Mouse (Mus musculus) cerebellum, adult 2 months (tissue): ENCODE results near the gene Arfgef3. TPM values are rescaled to one million over a fixed set of nuclear protein-coding genes. Genes with fewer than 3 reads are reported as not detected.

Experiments
- DNase-seq, 2 experiments: peaks; one replicate each; pipeline ENCODE4 v3.0.0; 2021
- H3K27ac ChIP-seq: fragments of 200-500 bp; 2 replicates; pipeline ENCODE4 v1.5.1; 2012; ENCODE audit warnings: low read length, control low read depth, inconsistent platforms; ENCODE audit not compliant: insufficient read depth
- H3K27me3 ChIP-seq: fragments of 200-500 bp; 2 replicates; pipeline ENCODE4 v1.6.1; 2012; ENCODE audit warnings: inconsistent platforms, mild to moderate bottlenecking, low read length, moderate library complexity; ENCODE audit not compliant: control insufficient read depth, insufficient read depth
- H3K4me1 ChIP-seq: fragments of 200-500 bp; 2 replicates; pipeline ENCODE4 v1.6.1; 2011; ENCODE audit warnings: low read length; ENCODE audit not compliant: control insufficient read depth, insufficient read depth
- H3K4me3 ChIP-seq: fragments of 200-500 bp; replicated peaks from 2 replicates; pipeline ENCODE3; 2011; ENCODE audit warnings: mild to moderate bottlenecking, low read depth, low read length, control low read depth; ENCODE audit not compliant: insufficient read depth
- CTCF ChIP-seq: fragments of 200-500 bp; IDR thresholded peaks from 2 replicates; pipeline ENCODE4 v1.5.1; 2011; ENCODE audit warnings: low read depth, mild to moderate bottlenecking, control low read depth, low read length, moderate library complexity, borderline replicate concordance; ENCODE audit not compliant: insufficient read depth
- POLR2A ChIP-seq: fragments of 200-500 bp; IDR thresholded peaks from 2 replicates; pipeline ENCODE4 v1.6.1; 2011; ENCODE audit warnings: low read length, control low read depth, borderline replicate concordance; ENCODE audit not compliant: insufficient read depth
- WGBS: fragments of 180-500 bp; shearing (Covaris S2); methylation state at CpG from one replicate; pipeline ENCODE4 v1.1.7; 2018; 5-methylcytosine and 5-hydroxymethylcytosine counted together
- polyA plus RNA-seq: library from polyadenylated mRNA; depleted of rRNA; stranded (reverse); fragments of >200 nt; gene quantifications from 2 replicates; pipeline ENCODE4 v1.2.3, GENCODE M21; 2012

Arfgef3 gene
- polyA plus RNA-seq, 1 experiment: 22.4 TPM

GRCm38 (mm10) chr10:18644346-18644745, 99.4 kb downstream of the Arfgef3 start:
- no peaks in the 10 kb centered on the region for H3K27me3 ChIP-seq
- DNase-seq: no peak
- TF ChIP-seq CTCF (no peak), POLR2A (no peak)
- H3K4me1 ChIP-seq: peaks cover 4% of the 10 kb centered on the region
- H3K4me3 ChIP-seq: no peak overlapping the region
- no peak overlapping the region for H3K27ac ChIP-seq
- WGBS: 100% methylated on average over 1 of the region's 1 CpGs

- Histone ChIP-seq H3K4me1 (peaks cover 4% of the 10 kb centered on the region), H3K4me3 (no peak overlapping the region), H3K27ac (no peak overlapping the region), H3K27me3 (no peaks in the 10 kb centered on the region)
- WGBS: 34% methylated on average over 3 of the region's 3 CpGs
- no peak for TF ChIP-seq POLR2A
- no peak for TF ChIP-seq CTCF
- peak; percentile 56 to 57 for DNase-seq
Measured at GRCm38 (mm10) chr10:18643506-18643905, 100.2 kb downstream of the Arfgef3 start.

- no peak for TF ChIP-seq CTCF
- no peak for TF ChIP-seq POLR2A
- Histone ChIP-seq H3K27me3 (no peaks in the 10 kb centered on the region), H3K4me1 (peaks cover 4% of the 10 kb centered on the region), H3K4me3 (no peak overlapping the region), H3K27ac (no peak overlapping the region)
- DNase-seq: no peak
- WGBS: 86% methylated on average over 5 of the region's 5 CpGs
Measured at GRCm38 (mm10) chr10:18642854-18643253, 100.9 kb downstream of the Arfgef3 start.

DNA sequence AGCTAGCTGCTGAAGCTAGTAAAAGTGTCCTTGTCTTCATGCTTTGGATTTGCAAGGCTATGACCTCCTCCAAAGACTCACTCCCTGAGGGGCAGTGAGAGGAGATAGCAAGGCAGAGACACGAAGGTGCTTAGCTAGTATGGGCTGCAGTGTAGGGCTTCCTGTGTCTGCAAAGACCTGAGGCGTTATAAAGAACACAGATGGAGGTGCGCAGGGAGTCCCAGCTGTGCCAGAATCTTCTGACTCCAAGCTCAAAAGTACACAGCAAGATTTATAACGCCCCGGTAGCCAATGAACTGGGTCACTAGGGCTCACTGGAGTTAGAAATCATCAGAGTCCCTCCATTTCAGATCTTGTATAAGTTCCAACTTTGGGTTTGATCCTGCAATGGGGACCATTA, 103.2 kb downstream of the Arfgef3 start:
- no peaks in the 10 kb centered on the region for H3K27me3 ChIP-seq
- H3K4me3 ChIP-seq: no peak overlapping the region
- TF ChIP-seq CTCF (no peak), POLR2A (no peak)
- H3K27ac ChIP-seq: no peak overlapping the region
- DNase-seq: peak in 1 of 2 experiments; percentile 37
- H3K4me1 ChIP-seq: peaks cover 6% of the 10 kb centered on the region
- 25% methylated on average over 5 of the region's 5 CpGs for WGBS

DNA sequence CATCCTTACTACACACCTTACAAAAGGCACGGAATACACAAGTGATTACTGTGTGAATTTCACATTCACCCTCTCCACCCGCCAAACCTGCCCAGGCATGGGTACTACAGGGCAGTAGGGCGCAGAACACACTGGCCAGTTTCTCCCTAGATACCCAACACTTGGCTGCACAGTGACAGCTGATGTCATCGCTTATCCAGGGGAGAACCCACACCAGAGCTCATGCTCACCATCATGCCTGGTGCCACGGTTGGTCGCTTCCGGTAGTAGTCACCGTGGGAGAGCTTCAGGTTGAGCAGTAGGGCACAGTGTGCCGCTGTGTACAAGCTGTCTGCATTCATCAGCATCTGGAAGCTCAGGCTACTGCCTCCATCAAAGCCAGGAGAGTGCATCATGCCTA, 108.3 kb downstream of the Arfgef3 start:
- no peak overlapping the region for H3K27ac ChIP-seq
- no peaks in the 10 kb centered on the region for H3K27me3 ChIP-seq
- peaks cover 10% of the 10 kb centered on the region for H3K4me1 ChIP-seq
- WGBS: 65% methylated on average over 9 of the region's 9 CpGs
- DNase-seq: no peak
- TF ChIP-seq POLR2A (no peak), CTCF (no peak)
- H3K4me3 ChIP-seq: no peak overlapping the region

DNA sequence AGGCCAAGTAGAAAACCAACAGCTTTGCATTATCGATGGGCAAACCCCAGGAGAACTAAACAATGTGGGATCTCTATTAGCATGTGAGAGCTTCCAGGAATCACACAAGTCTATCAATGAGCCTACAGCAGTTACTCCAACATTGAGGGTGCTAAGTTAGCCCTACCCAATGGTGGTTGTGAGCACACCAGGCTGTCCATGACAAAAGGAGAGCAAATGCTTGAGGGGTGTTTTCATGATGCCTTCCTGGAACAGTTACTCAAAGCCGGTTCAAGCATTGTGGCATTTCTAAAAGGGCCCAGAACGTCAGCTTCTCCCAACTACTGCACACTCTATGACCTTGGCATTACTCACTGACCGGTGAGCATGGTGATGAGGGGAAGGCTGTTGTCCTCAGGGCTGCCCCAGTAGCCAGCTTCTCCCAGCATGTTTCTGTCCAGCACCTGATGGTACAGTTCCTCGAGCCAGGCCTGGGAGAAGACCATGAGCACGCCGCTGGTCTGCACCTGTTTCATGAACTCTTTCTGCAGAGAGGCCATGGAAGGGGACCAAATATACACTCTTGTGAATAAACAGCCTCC, 109.3 kb downstream of the Arfgef3 start:
- WGBS: 20% methylated on average over 7 of the region's 7 CpGs
- Histone ChIP-seq H3K4me1 (peaks cover 10% of the 10 kb centered on the region), H3K27me3 (no peaks in the 10 kb centered on the region), H3K4me3 (no peak overlapping the region), H3K27ac (no peak overlapping the region)
- TF ChIP-seq CTCF (no peak), POLR2A (no peak)
- DNase-seq: peak in 1 of 2 experiments; percentile 39

DNA sequence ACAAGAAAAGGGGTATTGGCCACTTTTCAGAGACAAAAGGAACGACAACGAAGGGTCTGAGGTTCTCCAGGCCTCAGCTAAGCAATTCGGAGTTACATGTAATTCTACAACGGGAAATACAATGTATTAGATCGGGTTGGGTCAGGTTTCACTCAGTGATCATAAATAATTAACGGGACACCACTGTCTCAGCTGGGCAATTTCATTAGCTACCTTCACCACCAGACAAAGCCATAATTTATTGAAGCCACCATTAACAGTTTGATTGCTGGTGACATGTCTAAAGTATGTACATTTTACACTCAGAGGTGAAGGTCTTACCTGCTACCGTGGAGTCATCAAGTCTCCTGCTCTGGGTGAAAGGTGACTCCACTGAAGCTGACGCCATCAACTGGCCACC, 113.3 kb downstream of the Arfgef3 start:
- WGBS: 92% methylated on average over 8 of the region's 8 CpGs
- TF ChIP-seq POLR2A (no peak), CTCF (no peak)
- Histone ChIP-seq H3K4me3 (no peak overlapping the region), H3K4me1 (peaks cover 13% of the 10 kb centered on the region), H3K27ac (no peak overlapping the region), H3K27me3 (no peaks in the 10 kb centered on the region)
- no peak for DNase-seq

DNA sequence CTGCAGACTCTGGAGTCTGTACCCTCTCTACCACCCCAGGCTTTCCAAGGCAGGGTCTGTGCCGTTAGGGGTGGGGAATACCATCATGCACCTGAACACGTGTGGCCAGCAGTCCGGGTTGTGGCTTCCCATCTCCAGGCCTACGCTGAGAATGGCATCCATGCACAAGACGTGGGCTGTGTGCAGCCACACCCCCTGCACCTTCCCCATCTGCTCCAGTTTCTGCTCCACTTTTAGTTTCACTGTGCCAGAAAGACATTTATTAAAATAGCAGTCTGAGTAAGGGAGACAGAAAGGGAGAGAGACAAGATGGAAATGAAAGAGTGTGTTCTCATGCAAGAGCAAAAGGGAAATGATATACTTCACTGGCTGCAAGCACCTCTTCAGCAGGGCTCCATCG, 116.2 kb downstream of the Arfgef3 start:
- no peak for TF ChIP-seq POLR2A
- no peak overlapping the region for H3K4me3 ChIP-seq
- 26% methylated on average over 6 of the region's 6 CpGs for WGBS
- peak in 1 of 2 experiments; percentile 32 for DNase-seq
- H3K27me3 ChIP-seq: no peaks in the 10 kb centered on the region
- H3K4me1 ChIP-seq: peaks cover 6% of the 10 kb centered on the region
- H3K27ac ChIP-seq: no peak overlapping the region
